Mouse (Mus musculus): ENCODE measurements around the gene Mark3. TPM values are rescaled to one million over a fixed set of nuclear protein-coding genes. Genes with fewer than 3 reads are reported as not detected.

The Mark3 gene
- polyA plus RNA-seq, 2 experiments: 18.0 to 24.6 TPM

GRCm38 (mm10) chr12:111608015-111608414 lies 33.7 kb downstream of the Mark3 start:
- DNase-seq (ENCODE audit: low read depth in 3 of 3, low spot score in 3 of 3) (no peak), ATAC-seq (ENCODE audit: insufficient read depth) (no peak)
- TF ChIP-seq CTCF (IDR thresholded peaks at IDR 0.05; ENCODE audit: low read depth): no peak
- no peak for TF ChIP-seq EP300 (IDR thresholded peaks at IDR 0.05; ENCODE audit: low read depth)
- no peak overlapping the region for H3K4me2 ChIP-seq (ENCODE audit: low read depth)
- 44% methylated on average over 5 of the region's 5 CpGs for WGBS (ENCODE audit: insufficient replicate concordance)
- no peak overlapping the region for H3K9ac ChIP-seq (replicated peaks)
- peaks cover 15% of the 10 kb centered on the region for H3K36me3 ChIP-seq (replicated peaks; ENCODE audit: control insufficient read depth, insufficient read depth, low read depth)
- no peaks in the 10 kb centered on the region for H3K27me3 ChIP-seq (ENCODE audit: control insufficient read depth, insufficient read depth, low read length)
- no peaks in the 10 kb centered on the region for H3K9me3 ChIP-seq (ENCODE audit: control insufficient read depth, low read length)
- H3K4me1 ChIP-seq (replicated peaks; ENCODE audit: control insufficient read depth in 2 of 2, insufficient read depth in 2 of 2, low read length in 1 of 2): no peaks in the 10 kb centered on the region
- no peak overlapping the region for H3K4me3 ChIP-seq (ENCODE audit: insufficient read depth in 1 of 2, low read depth in 2 of 2, low read length in 2 of 2)
- no peak overlapping the region for H3K27ac ChIP-seq

- peaks cover 7% of the 10 kb centered on the region for H3K36me3 ChIP-seq (replicated peaks; ENCODE audit: control insufficient read depth, insufficient read depth, low read depth)
- TF ChIP-seq EP300 (IDR thresholded peaks at IDR 0.05; ENCODE audit: low read depth) (peak; percentile 49), CTCF (IDR thresholded peaks at IDR 0.05; ENCODE audit: low read depth) (no peak)
- no peak for DNase-seq (ENCODE audit: low read depth in 3 of 3, low spot score in 3 of 3)
- no peaks in the 10 kb centered on the region for H3K27me3 ChIP-seq (ENCODE audit: control insufficient read depth, insufficient read depth, low read length)
- no peak overlapping the region; the same call in 1 of the 2 replicates for H3K4me2 ChIP-seq (ENCODE audit: low read depth)
- peaks cover 0 to 6% of the 10 kb centered on the region in 2 experiments; a peak in 3 of 4 replicates for H3K4me1 ChIP-seq (replicated peaks; ENCODE audit: control insufficient read depth in 2 of 2, insufficient read depth in 2 of 2, low read length in 1 of 2)
- peak; percentile 83 for ATAC-seq (ENCODE audit: insufficient read depth)
- H3K4me3 ChIP-seq (ENCODE audit: insufficient read depth in 1 of 2, low read depth in 2 of 2, low read length in 2 of 2): no peak overlapping the region
- no peak overlapping the region for H3K27ac ChIP-seq
- H3K9ac ChIP-seq (replicated peaks): no peak overlapping the region
- H3K9me3 ChIP-seq (ENCODE audit: control insufficient read depth, low read length): no peaks in the 10 kb centered on the region
- WGBS (ENCODE audit: insufficient replicate concordance): 69% methylated on average over 5 of the region's 5 CpGs
These were observed 40.3 kb downstream of the Mark3 start for GRCm38 (mm10) chr12:111614475-111615141.

DNA sequence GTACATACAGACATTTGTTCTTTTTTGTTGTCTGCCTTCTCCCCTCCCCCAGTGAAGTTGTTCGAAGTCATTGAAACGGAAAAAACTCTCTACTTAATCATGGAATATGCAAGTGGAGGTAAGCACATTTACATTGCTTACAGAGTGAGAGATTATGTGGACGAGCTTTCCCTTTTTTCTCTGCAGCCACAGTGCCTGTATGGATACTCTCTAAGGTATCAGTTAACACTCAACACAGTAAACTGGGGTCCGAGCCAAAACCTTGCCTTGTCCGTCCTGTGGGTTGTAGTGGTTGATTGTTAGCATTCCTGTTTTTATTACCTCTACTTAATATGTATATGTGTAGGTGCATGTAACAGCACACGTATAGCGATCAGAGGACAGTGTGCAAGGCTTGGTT lies 43.9 kb downstream of the Mark3 start:
- no peak overlapping the region for H3K27ac ChIP-seq
- DNase-seq (ENCODE audit: low read depth in 3 of 3, low spot score in 3 of 3): no peak
- peaks cover 24% of the 10 kb centered on the region for H3K36me3 ChIP-seq (replicated peaks; ENCODE audit: control insufficient read depth, insufficient read depth, low read depth)
- no peak overlapping the region for H3K4me3 ChIP-seq (ENCODE audit: insufficient read depth in 1 of 2, low read depth in 2 of 2, low read length in 2 of 2)
- H3K4me2 ChIP-seq (ENCODE audit: low read depth): no peak overlapping the region
- no peak for ATAC-seq (ENCODE audit: insufficient read depth)
- no peak overlapping the region for H3K9ac ChIP-seq (replicated peaks)
- TF ChIP-seq CTCF (IDR thresholded peaks at IDR 0.05; ENCODE audit: low read depth): no peak
- no peak for TF ChIP-seq EP300 (IDR thresholded peaks at IDR 0.05; ENCODE audit: low read depth)
- no peaks in the 10 kb centered on the region for H3K27me3 ChIP-seq (ENCODE audit: control insufficient read depth, insufficient read depth, low read length)
- peaks cover 0 to 6% of the 10 kb centered on the region in 2 experiments; a peak in 3 of 4 replicates for H3K4me1 ChIP-seq (replicated peaks; ENCODE audit: control insufficient read depth in 2 of 2, insufficient read depth in 2 of 2, low read length in 1 of 2)
- no peaks in the 10 kb centered on the region for H3K9me3 ChIP-seq (ENCODE audit: control insufficient read depth, low read length)
- WGBS (ENCODE audit: insufficient replicate concordance): 87% methylated on average over 7 of the region's 7 CpGs

- TF ChIP-seq CTCF (IDR thresholded peaks at IDR 0.05; ENCODE audit: low read depth) (peak; percentile 92), EP300 (IDR thresholded peaks at IDR 0.05; ENCODE audit: low read depth) (no peak)
- no peak overlapping the region for H3K4me2 ChIP-seq (ENCODE audit: low read depth)
- H3K4me3 ChIP-seq (ENCODE audit: insufficient read depth in 1 of 2, low read depth in 2 of 2, low read length in 2 of 2): no peak overlapping the region
- no peaks in the 10 kb centered on the region for H3K9me3 ChIP-seq (ENCODE audit: control insufficient read depth, low read length)
- ATAC-seq (ENCODE audit: insufficient read depth): peak; percentile 59; the same call in 1 of the 2 replicates
- WGBS (ENCODE audit: insufficient replicate concordance): 49% methylated on average over 6 of the region's 6 CpGs
- peak in 2 of 3 experiments; percentile 29 to 32 for DNase-seq (ENCODE audit: low read depth in 3 of 3, low spot score in 3 of 3)
- H3K4me1 ChIP-seq (replicated peaks; ENCODE audit: control insufficient read depth in 2 of 2, insufficient read depth in 2 of 2, low read length in 1 of 2): no peaks in the 10 kb centered on the region
- no peaks in the 10 kb centered on the region for H3K27me3 ChIP-seq (ENCODE audit: control insufficient read depth, insufficient read depth, low read length)
- H3K36me3 ChIP-seq (replicated peaks; ENCODE audit: control insufficient read depth, insufficient read depth, low read depth): peaks cover 45% of the 10 kb centered on the region
- H3K9ac ChIP-seq (replicated peaks): no peak overlapping the region
- H3K27ac ChIP-seq: no peak overlapping the region
These were observed 73.8 kb downstream of the Mark3 start for GRCm38 (mm10) chr12:111648061-111648645.

DNA sequence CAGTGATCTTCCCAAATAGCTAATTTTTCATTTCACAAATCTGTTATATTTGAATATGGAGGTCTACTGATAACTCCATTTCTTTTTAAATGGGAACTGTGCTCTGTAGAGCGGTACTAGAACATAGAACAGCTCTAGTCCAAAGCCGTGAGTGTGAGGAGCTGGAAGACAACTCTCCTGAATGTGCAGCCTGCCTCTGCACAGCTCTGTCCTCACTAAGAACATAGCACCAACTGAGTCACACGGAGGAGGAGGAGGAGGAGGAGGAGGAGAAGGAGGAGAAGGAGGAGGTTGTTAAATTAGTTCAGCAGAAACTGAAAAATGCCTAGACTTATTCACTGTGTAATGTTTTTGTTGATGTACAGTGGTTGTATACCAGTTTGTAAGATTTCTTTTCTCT lies 78.6 kb downstream of the Mark3 start:
- Histone ChIP-seq H3K4me2 (ENCODE audit: low read depth) (no peak overlapping the region), H3K9me3 (ENCODE audit: control insufficient read depth, low read length) (no peaks in the 10 kb centered on the region), H3K4me1 (replicated peaks; ENCODE audit: control insufficient read depth in 2 of 2, insufficient read depth in 2 of 2, low read length in 1 of 2) (no peaks in the 10 kb centered on the region), H3K27me3 (ENCODE audit: control insufficient read depth, insufficient read depth, low read length) (no peaks in the 10 kb centered on the region), H3K9ac (replicated peaks) (no peak overlapping the region), H3K27ac (no peak overlapping the region), H3K36me3 (replicated peaks; ENCODE audit: control insufficient read depth, insufficient read depth, low read depth) (peaks cover 35% of the 10 kb centered on the region), H3K4me3 (ENCODE audit: insufficient read depth in 1 of 2, low read depth in 2 of 2, low read length in 2 of 2) (no peak overlapping the region)
- DNase-seq (ENCODE audit: low read depth in 3 of 3, low spot score in 3 of 3) (no peak), ATAC-seq (ENCODE audit: insufficient read depth) (no peak)
- WGBS (ENCODE audit: insufficient replicate concordance): 85% methylated on average over 3 of the region's 3 CpGs
- TF ChIP-seq EP300 (IDR thresholded peaks at IDR 0.05; ENCODE audit: low read depth): no peak
- no peak for TF ChIP-seq CTCF (IDR thresholded peaks at IDR 0.05; ENCODE audit: low read depth)

Measured in liver, embryonic 14.5 days (tissue).